Mouse (Mus musculus) stomach, postnatal 0 days (tissue): Measurements from ENCODE around the gene Ankrd17. TPM values are rescaled to one million over a fixed set of nuclear protein-coding genes. Genes with fewer than 3 reads are reported as not detected.

ENCODE experiments used
- ATAC-seq: fragments of 200-750 bp; cut with Nextera tagmentation; 2 replicates; pipeline ENCODE4 v1.8.0; 2017; ENCODE audit not compliant: low FRiP score, low TSS enrichment
- DNase-seq: peaks from one replicate; pipeline ENCODE4 v3.0.0-alpha.2; 2016; ENCODE audit warnings: low spot score
- H3K27ac ChIP-seq: fragments of 300-500 bp; sonication (generic); replicated peaks from 2 replicates; pipeline ENCODE4 v1.5.1; 2014; ENCODE audit warnings: mild to moderate bottlenecking, control low read depth
- H3K27me3 ChIP-seq: fragments of 300-500 bp; sonication (generic); 2 replicates; pipeline ENCODE4 v1.6.1; 2014; ENCODE audit warnings: low read length; ENCODE audit not compliant: control insufficient read depth, insufficient read depth
- H3K36me3 ChIP-seq: fragments of 300-500 bp; sonication (generic); 2 replicates; pipeline ENCODE4 v1.6.1; 2014; ENCODE audit warnings: low read length, mixed read lengths; ENCODE audit not compliant: control insufficient read depth, insufficient read depth
- H3K4me1 ChIP-seq: fragments of 300-500 bp; sonication (generic); replicated peaks from 2 replicates; pipeline ENCODE4 v1.6.1; 2014; ENCODE audit warnings: antibody characterized with exemption; ENCODE audit not compliant: control insufficient read depth, insufficient read depth
- H3K4me2 ChIP-seq: fragments of 300-500 bp; sonication (generic); replicated peaks from 2 replicates; pipeline ENCODE4 v1.6.1; 2014; ENCODE audit warnings: low read depth, mild to moderate bottlenecking, control low read depth, moderate library complexity
- H3K4me3 ChIP-seq: fragments of 300-500 bp; sonication (generic); 2 replicates; pipeline ENCODE4 v1.5.1; 2014; ENCODE audit warnings: low read depth, low read length, control low read depth
- H3K9ac ChIP-seq: fragments of 300-500 bp; sonication (generic); 2 replicates; pipeline ENCODE4 v1.6.1; 2014; ENCODE audit warnings: mild to moderate bottlenecking, low read length, control low read depth, mixed read lengths
- H3K9me3 ChIP-seq: fragments of 300-500 bp; sonication (generic); 2 replicates; pipeline ENCODE4 v1.6.1; 2016; ENCODE audit warnings: low read length; ENCODE audit not compliant: control insufficient read depth
- CTCF ChIP-seq: IDR thresholded peaks from 2 replicates; pipeline ENCODE4 v1.5.1; 2016; ENCODE audit warnings: antibody characterized with exemption, low read depth, mild to moderate bottlenecking, moderate library complexity
- EP300 ChIP-seq: optimal IDR thresholded peaks from 2 replicates; pipeline ENCODE3; 2016; ENCODE audit warnings: antibody characterized with exemption
- WGBS: fragments of 180-500 bp; shearing (Covaris S2); extraction: QIAGEN DNeasy Blood & Tissue Kit; methylation state at CpG from one replicate; pipeline ENCODE4 v1.1.7; 2014; 5-methylcytosine and 5-hydroxymethylcytosine counted together
- polyA plus RNA-seq: library from polyadenylated mRNA; unstranded; fragments of >200 nt; fragmentation: Nextera tagmentation; extraction: Ambion mirVana; gene quantifications from 2 replicates; pipeline ENCODE4 v1.2.1, GENCODE M21; 2015

Ankrd17 gene
- polyA plus RNA-seq, 1 experiment from 2014 or later: 12.5 TPM

DNA sequence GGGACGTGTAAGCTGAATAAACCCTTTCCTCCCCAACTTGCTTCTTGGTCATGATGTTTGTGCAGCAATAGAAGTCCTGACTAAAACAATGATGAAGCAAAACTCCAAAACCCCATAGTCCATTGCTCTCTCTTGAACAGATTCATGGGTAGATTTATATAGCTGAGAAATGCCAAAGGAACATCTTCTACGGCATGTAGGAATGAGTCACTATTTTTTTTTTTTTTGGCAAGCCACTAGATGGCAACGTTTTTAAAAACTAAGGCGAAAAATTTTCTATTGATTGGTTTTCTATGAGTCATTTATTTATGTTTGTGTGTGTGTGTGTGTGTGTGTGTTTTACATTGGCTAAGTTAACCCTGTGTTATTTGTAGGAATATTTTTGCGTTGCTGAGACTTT is 27.4 kb upstream of the Ankrd17 start:
- DNase-seq: no peak
- H3K9ac ChIP-seq: no peak overlapping the region
- H3K4me3 ChIP-seq: no peak overlapping the region
- no peak overlapping the region for H3K27ac ChIP-seq
- 41% methylated on average over 5 of the region's 5 CpGs for WGBS
- H3K4me1 ChIP-seq: no peaks in the 10 kb centered on the region
- no peak for ATAC-seq
- no peaks in the 10 kb centered on the region for H3K9me3 ChIP-seq
- H3K4me2 ChIP-seq: no peak overlapping the region
- TF ChIP-seq EP300: no peak
- 0 out of 2 replicates have a peak, but pooled peaks have one; percentile 4 for TF ChIP-seq CTCF
- H3K36me3 ChIP-seq: no peaks in the 10 kb centered on the region
- no peaks in the 10 kb centered on the region for H3K27me3 ChIP-seq

- H3K36me3 ChIP-seq: no peaks in the 10 kb centered on the region
- TF ChIP-seq EP300 (no peak), CTCF (peak; percentile 59)
- H3K4me1 ChIP-seq: no peaks in the 10 kb centered on the region
- H3K4me3 ChIP-seq: no peak overlapping the region
- DNase-seq: no peak
- 40% methylated on average over 1 of the region's 1 CpGs for WGBS
- no peaks in the 10 kb centered on the region for H3K27me3 ChIP-seq
- H3K27ac ChIP-seq: no peak overlapping the region
- H3K9ac ChIP-seq: no peak overlapping the region
- ATAC-seq: no peak
- H3K9me3 ChIP-seq: no peaks in the 10 kb centered on the region
- no peak overlapping the region for H3K4me2 ChIP-seq
These were observed 16.7 kb upstream of the Ankrd17 start for GRCm38 (mm10) chr5:90383080-90383479.

DNA sequence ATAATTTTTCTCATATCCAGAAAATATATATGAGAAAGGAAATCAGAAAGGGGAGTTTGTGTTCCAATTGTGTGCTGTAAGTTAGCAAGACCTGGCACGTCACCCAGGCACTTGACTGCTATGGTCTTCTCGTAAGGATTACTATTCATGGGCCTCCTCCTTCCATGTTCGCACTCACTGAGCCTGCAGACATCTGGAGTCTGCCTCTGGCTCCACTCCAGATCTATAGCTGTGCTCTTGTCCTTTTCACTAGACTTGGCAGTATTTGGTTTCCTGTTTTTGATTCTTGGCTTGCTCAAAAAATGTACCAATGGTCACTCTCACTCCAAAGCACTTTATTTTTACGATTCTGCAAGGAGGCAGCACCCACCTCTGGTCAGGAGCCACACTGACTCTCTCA is 15.1 kb upstream of the Ankrd17 start:
- TF ChIP-seq EP300 (no peak), CTCF (no peak)
- Histone ChIP-seq H3K4me1 (no peaks in the 10 kb centered on the region), H3K36me3 (no peaks in the 10 kb centered on the region), H3K9me3 (no peaks in the 10 kb centered on the region), H3K27me3 (no peaks in the 10 kb centered on the region), H3K4me3 (no peak overlapping the region), H3K4me2 (no peak overlapping the region), H3K27ac (no peak overlapping the region), H3K9ac (no peak overlapping the region)
- DNase-seq: no peak
- ATAC-seq: no peak
- WGBS: 41% methylated on average over 4 of the region's 4 CpGs

DNA sequence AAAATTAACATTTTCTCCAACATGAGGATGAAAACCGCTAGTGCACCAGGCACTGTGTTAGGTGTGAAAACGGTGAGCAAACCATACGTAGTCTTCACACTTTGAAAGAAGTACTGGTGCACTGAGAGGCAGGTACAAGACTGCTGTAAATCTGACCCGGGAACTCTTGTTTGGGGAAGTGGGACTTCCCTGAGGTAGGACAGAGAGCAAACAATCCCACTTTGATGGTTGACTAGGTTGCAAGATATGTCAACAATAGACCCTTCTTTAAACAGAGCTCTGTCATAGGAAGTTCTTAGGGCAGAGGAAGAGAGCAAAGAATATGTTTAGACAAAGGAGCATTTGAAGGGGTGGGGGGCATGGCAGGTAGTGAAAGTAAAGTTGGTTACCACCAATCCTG is 7.3 kb upstream of the Ankrd17 start:
- no peak overlapping the region for H3K4me2 ChIP-seq
- DNase-seq: no peak
- no peak overlapping the region for H3K9ac ChIP-seq
- no peaks in the 10 kb centered on the region for H3K36me3 ChIP-seq
- H3K9me3 ChIP-seq: no peaks in the 10 kb centered on the region
- no peak for ATAC-seq
- H3K27me3 ChIP-seq: no peaks in the 10 kb centered on the region
- no peaks in the 10 kb centered on the region for H3K4me1 ChIP-seq
- H3K27ac ChIP-seq: no peak overlapping the region
- H3K4me3 ChIP-seq: no peak overlapping the region
- TF ChIP-seq EP300 (no peak), CTCF (no peak)
- 75% methylated on average over 4 of the region's 4 CpGs for WGBS

GRCm38 (mm10) chr5:90370401-90370800 is 4.0 kb upstream of the Ankrd17 start:
- Histone ChIP-seq H3K27ac (no peak overlapping the region), H3K36me3 (no peaks in the 10 kb centered on the region), H3K4me2 (no peak overlapping the region), H3K9ac (no peak overlapping the region), H3K27me3 (no peaks in the 10 kb centered on the region), H3K4me3 (no peak overlapping the region), H3K9me3 (no peaks in the 10 kb centered on the region), H3K4me1 (no peaks in the 10 kb centered on the region)
- TF ChIP-seq CTCF: no peak
- no peak for TF ChIP-seq EP300
- DNase-seq (no peak), ATAC-seq (no peak)
- 85% methylated on average over 5 of the region's 5 CpGs for WGBS

DNA sequence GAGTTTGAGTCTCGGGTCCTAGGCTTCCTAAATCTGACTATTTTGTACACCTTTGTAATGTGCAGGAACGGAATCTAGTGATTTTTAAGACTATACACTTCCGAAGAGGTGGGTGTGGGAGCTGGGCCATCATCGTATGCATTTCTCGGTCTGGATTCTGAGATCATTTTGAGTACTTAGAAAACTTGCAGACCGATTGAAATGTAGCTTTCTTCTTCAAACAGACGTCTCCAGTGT is 608 bp upstream of the Ankrd17 start, which contains the start of gene Gm9958:
TSS of gene Gm9958 (plus strand) at position 138 of the 237 bp plus-strand sequence.
- ATAC-seq (no peak), DNase-seq (no peak)
- H3K27me3 ChIP-seq: no peaks in the 10 kb centered on the region
- H3K4me2 ChIP-seq: peak within 1 kb of the TSS; percentile 72
- H3K4me1 ChIP-seq: no peaks in the 10 kb centered on the region
- H3K9me3 ChIP-seq: no peaks in the 10 kb centered on the region
- no peaks in the 10 kb centered on the region for H3K36me3 ChIP-seq
- peak within 1 kb of the TSS; percentile 99 for H3K9ac ChIP-seq
- H3K27ac ChIP-seq: peak within 1 kb of the TSS; percentile 100
- TF ChIP-seq EP300 (no peak), CTCF (no peak)
- peak within 1 kb of the TSS; percentile 84 for H3K4me3 ChIP-seq
- WGBS: 0% methylated on average over 7 of the region's 7 CpGs
